Mouse (Mus musculus) embryonic fibroblast, embryonic 13.5 days (primary cell): ENCODE data around the gene Coq2. TPM values are rescaled to one million over a fixed set of nuclear protein-coding genes. Genes with fewer than 3 reads are reported as not detected.

Experiments
- H3K27ac ChIP-seq: 2 replicates; pipeline ENCODE4 v1.5.1; 2012; ENCODE audit warnings: low read length, control low read depth, inconsistent platforms; ENCODE audit not compliant: insufficient read depth
- H3K4me1 ChIP-seq: 2 replicates; pipeline ENCODE4 v1.6.1; 2011; ENCODE audit warnings: low read length; ENCODE audit not compliant: control insufficient read depth, insufficient read depth
- H3K4me3 ChIP-seq: 2 replicates; pipeline ENCODE4 v1.5.1; 2011; ENCODE audit warnings: mild to moderate bottlenecking, control low read depth, low read length; ENCODE audit not compliant: insufficient read depth
- CTCF ChIP-seq: IDR thresholded peaks from 2 replicates; pipeline ENCODE4 v1.5.1; 2011; ENCODE audit warnings: mild to moderate bottlenecking, control low read depth, low read length, moderate library complexity, borderline replicate concordance; ENCODE audit not compliant: insufficient read depth
- POLR2A ChIP-seq: IDR thresholded peaks from 2 replicates; pipeline ENCODE4 v1.6.1; 2011; ENCODE audit warnings: low read depth, mild to moderate bottlenecking, control low read depth, low read length, moderate library complexity
- polyA plus RNA-seq: library from polyadenylated mRNA; stranded (reverse); fragments of >200 nt; gene quantifications from 2 replicates; pipeline ENCODE4 v1.2.4, GENCODE M21; 2011; ENCODE audit warnings: low read depth; ENCODE audit not compliant: missing spikeins, insufficient read length

The Coq2 gene
- polyA plus RNA-seq, 1 experiment = 31.8 TPM

DNA sequence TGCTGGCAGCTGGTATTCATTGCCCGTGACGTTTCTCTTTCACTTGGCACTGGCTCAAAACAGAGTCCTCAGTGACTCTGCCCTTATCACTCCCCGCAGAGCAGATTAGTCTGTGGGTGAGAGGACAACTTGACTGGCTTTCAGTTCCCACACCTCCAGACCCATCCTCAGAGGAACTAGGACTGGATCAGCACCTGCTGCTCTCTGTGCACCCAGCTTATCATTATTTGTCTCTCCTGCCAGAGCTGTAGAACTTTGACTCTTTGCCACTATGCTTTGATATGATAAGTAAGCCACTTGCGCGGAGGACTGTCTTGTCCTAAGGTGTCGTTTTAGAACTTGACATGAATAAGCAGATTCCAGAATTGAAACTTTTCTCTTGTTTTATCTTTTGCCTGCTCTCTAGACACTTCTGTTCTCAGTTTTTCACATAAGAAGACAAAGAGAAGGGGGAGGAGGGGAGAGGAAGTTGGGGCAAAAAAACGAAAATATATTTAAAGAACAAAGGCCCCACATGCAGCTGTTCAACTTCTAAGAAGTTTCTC is 30.9 kb downstream of the Coq2 start:
- Histone ChIP-seq H3K27ac (no peak overlapping the region), H3K4me3 (no peak overlapping the region), H3K4me1 (no peaks in the 10 kb centered on the region)
- no peak for TF ChIP-seq CTCF
- TF ChIP-seq POLR2A = no peak

DNA sequence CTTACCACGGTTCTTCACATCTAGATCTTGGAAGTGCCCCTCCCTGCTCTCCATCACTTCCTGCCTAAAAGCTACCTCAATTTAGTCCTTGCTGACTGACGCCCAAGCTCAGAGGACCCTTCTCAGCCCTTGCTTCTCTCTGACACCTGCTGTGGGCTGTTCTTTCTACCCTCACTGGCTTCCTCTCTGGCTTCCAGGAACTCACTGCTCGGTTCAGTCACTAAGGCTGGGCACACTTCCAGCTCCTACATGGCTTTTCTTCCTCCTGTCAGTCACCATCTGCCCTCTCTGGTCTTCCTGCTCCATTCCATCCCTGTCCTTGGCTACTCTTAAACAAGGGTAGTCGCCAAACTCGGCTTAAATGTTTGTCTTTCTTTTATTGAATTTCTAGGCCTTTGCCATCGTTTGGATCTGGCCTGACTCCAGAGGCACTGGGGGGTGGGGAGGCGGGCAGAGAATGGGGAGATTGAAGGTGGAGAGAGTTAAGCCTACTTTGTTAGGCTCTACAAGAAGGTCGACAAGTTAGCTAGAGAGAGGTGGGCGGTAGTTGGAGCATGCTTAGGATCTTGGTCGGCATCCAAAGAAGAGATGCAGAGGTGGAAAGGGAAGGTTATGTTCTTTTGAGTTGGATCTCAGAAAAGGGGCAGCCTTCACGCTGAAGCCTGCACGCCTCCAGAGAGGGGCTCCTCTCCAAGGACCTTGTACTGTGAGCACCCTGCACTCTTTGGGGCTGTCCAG is 31.5 kb downstream of the Coq2 start:
- Histone ChIP-seq H3K4me1 (no peaks in the 10 kb centered on the region), H3K4me3 (no peak overlapping the region), H3K27ac (no peak overlapping the region)
- TF ChIP-seq POLR2A (no peak), CTCF (no peak)

DNA sequence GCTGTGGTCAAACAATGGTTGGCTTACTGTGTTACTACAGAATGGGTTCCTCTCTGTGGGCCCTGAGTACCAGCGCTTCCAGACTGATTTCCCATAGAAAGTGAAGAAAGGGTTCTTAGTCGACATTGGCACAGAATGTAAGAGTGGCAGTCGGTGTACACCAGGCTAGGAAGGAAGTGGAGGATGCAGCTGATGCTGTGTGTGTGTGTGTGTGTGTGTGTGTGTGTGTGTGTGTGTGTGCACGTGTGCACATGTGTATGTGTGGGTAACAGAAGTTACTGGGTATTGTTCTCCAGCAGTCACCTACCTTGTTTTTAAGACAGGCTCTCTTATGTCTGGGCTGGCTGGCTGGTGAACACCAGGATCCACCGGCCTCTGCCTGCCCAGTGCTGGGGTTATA is 32.6 kb downstream of the Coq2 start:
- Histone ChIP-seq H3K4me1 (no peaks in the 10 kb centered on the region), H3K27ac (no peak overlapping the region), H3K4me3 (no peak overlapping the region)
- TF ChIP-seq POLR2A = no peak
- TF ChIP-seq CTCF = no peak

DNA sequence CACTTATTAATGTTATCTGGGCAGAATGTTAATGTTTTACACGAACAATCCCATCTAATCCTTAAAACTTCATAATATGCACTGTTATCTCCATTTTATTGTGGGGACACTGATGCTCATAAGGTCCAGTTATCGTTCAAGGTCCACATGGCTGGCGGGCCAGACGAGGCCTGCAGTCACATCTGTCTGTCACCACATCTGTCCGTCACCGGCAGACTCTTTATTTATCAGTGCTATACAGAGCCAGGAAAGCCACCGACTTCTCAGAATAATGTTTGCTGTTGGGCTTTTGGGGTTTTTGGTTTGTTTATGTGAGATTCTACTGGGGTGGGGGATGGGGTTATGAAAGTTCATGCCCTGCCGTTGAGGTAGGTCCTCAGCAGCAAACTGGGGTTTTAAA is 36.5 kb downstream of the Coq2 start:
- no peak for TF ChIP-seq POLR2A
- TF ChIP-seq CTCF = no peak
- H3K27ac ChIP-seq = no peak overlapping the region
- no peaks in the 10 kb centered on the region for H3K4me1 ChIP-seq
- no peak overlapping the region for H3K4me3 ChIP-seq

DNA sequence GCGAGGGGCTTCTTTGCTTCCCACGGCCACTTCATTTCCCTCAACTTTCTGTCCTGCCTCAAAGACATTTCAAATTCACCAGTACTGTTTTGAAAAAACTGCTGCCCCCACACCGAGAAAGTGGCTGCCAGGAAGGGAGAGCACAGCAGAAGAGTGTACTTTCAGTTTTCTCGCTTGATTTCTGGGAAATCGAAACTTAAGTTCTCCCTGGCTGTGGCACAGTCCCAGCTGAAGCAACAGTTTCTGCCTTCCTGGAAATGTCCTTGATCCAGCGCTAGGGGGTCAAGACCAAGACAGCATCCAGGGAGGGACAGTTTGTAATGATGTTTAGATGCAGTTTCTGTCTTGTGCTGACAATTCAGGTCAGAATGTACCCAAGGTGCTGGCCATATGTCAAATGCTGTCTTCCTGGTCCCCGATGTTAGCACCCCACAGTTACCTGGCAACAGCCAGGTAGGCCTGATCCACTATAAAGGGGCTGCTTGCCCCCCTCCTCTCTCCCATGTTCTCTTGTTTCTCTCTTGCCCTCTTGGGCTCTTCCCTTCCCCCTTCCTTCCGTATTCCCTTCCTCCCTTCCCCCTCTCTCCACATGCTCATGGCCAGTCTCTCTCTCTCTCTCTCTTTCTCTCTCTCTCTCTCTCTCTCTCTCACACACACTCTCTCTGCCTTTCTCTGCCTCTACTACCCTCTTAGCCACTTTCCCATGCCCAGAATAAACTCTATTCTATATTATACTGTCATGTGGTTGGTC is 38.0 kb downstream of the Coq2 start:
- Histone ChIP-seq H3K4me3 (no peak overlapping the region), H3K4me1 (no peaks in the 10 kb centered on the region), H3K27ac (peak overlapping the region; percentile 37)
- no peak for TF ChIP-seq CTCF
- TF ChIP-seq POLR2A = no peak; the same call in 1 of the 2 replicates

DNA sequence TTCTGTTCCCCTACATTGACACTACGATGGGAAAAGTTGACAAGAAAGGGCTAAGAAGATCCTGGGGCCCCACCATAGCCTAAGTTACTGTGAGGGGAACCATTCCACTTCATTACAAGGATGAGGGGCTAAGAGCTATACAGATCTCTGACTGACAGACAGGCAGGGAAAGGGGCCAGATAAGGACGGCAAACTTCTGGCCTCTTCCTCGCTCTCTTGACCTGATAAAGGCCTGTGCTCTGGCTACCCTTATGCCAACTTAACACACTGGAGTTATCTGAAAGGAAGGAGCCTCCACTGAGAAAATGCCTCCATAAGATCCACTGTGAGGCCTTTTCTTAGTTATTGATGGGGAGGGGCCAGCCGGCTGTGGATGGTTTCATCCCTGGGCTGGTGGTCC is 39.0 kb downstream of the Coq2 start:
- TF ChIP-seq POLR2A = no peak
- no peak for TF ChIP-seq CTCF
- H3K27ac ChIP-seq = no peak overlapping the region
- no peak overlapping the region for H3K4me3 ChIP-seq
- H3K4me1 ChIP-seq = no peaks in the 10 kb centered on the region

DNA sequence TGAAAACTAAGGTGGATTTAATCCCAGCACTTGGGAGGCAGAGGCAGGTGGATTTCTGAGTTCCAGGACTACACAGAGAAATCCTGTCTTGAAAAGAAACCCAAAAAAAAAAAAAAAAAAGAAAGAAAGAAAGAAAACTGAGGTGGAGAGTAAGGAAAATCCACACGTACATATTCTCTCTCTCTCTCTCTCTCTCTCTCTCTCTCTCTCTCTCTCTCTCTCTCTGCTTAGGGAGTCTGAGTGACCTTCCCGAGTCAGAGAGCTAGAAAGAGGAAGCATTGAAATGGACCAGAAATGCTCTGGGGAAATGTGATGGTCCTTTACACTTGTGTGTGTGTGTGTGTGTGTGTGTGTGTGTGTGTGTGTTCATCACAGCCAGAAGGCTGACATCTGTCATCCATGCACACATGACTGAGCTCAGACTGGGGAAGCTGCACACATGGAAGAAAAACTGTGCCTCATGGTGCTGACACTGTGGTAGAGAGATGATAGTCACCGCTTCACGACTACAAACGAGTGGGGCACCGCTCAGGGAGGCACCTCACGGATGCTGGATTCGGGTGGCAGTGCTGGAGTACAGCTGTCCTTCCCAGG is 40.0 kb downstream of the Coq2 start:
- Histone ChIP-seq H3K4me3 (no peak overlapping the region), H3K27ac (no peak overlapping the region), H3K4me1 (no peaks in the 10 kb centered on the region)
- no peak for TF ChIP-seq CTCF
- TF ChIP-seq POLR2A = no peak

DNA sequence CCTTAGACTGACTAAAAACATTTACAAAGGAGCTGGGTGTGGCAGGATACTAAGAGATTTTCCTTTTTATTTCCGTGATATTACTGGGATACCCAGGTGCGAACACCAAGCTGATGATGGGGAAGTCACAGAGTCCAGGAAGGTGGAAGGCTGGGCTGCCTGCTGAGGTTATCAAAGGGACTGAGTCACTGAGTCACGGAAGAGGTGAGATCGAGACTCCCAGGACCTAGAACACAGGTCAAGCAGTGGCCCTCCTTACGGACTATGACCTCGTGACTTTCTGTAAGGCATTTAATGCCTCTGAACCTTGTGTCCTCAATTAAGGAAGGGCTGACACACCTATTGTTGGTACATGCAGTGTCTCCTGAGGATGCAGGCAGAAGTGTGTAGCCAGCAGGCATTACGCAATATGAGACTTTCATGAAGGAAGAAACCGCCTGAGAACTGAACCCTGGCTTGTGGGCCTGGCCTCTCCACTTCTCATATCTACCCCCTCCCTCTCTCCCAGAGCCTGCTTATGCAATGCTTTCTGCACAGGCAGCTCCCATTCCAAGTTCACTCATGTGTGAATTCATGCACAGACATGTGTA is 42.3 kb downstream of the Coq2 start:
- no peak overlapping the region for H3K4me3 ChIP-seq
- TF ChIP-seq POLR2A (no peak), CTCF (no peak)

DNA sequence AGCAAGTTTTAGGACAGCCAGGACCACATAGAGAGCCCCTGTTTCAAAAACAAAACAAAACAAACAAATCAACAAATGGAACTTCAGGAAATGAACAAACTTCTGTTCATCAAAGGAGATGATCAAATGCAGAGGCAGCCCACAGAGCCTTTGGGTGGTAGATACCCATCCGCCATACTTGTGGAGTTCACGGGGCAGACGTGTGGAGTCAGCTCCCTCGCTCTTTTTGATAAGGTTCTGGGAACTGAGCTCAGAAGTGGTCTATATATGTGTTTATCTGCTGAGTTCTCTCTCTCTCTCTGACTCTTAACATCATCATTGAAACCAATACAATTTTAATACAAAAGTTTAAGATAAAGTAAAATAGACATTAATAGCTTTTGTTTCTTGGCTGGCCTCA is 46.1 kb downstream of the Coq2 start:
- Histone ChIP-seq H3K27ac (no peak overlapping the region), H3K4me1 (no peaks in the 10 kb centered on the region), H3K4me3 (no peak overlapping the region)
- no peak for TF ChIP-seq CTCF
- TF ChIP-seq POLR2A = no peak

More for the DNA sequence above, 42.3 kb downstream of the Coq2 start:
- no peak overlapping the region for H3K27ac ChIP-seq
- H3K4me1 ChIP-seq = no peaks in the 10 kb centered on the region
